ENCODE assay signal across 8 mouse cellular contexts in genomic region chr11:103134221-103134620, GRCm38 (mm10). TPM values are rescaled to one million over a fixed set of nuclear protein-coding genes. Genes with fewer than 3 reads are reported as not detected.
DNase-seq lines count a peak whose midpoint lies in the region; ATAC-seq and TF ChIP-seq lines count a peak whose summit lies in the region.

No protein-coding gene starts in this region.

- no peak overlapping the region for H3K27ac ChIP-seq in lung, embryonic 15.5 days
- H3K27ac ChIP-seq in forebrain, postnatal 0 days (ENCODE audit: low read depth, low read length) = peak overlapping the region; percentile 76; the same call in 1 of the 2 replicates

- H3K4me1 ChIP-seq in lung, embryonic 15.5 days = peaks cover 29% of the 10 kb centered on the region
- H3K4me1 ChIP-seq in forebrain, postnatal 0 days (ENCODE audit: insufficient read depth) = peaks cover 22% of the 10 kb centered on the region

- H3K9me3 ChIP-seq in lung, embryonic 15.5 days = no peaks in the 10 kb centered on the region
- no peaks in the 10 kb centered on the region for H3K9me3 ChIP-seq in forebrain, postnatal 0 days (ENCODE audit: low read length)

- 63% methylated on average over 3 of the region's 3 CpGs for WGBS in lung, embryonic 15.5 days
- 57% methylated on average over 3 of the region's 3 CpGs for WGBS in forebrain, postnatal 0 days

- H3K36me3 ChIP-seq in lung, embryonic 15.5 days = 0 out of 2 replicates have a peak, but pooled peaks cover 3% of the 10 kb centered on the region
- peaks cover 4% of the 10 kb centered on the region for H3K36me3 ChIP-seq in forebrain, postnatal 0 days (ENCODE audit: insufficient read depth)
- peaks cover under 1% of the 10 kb centered on the region for H3K36me3 ChIP-seq in myocyte (ENCODE audit: control insufficient read depth, insufficient read depth)

- peak overlapping the region; percentile 56; the same call in 1 of the 2 replicates for H3K4me2 ChIP-seq in lung, embryonic 15.5 days
- peak overlapping the region; percentile 51 for H3K4me2 ChIP-seq in forebrain, postnatal 0 days (ENCODE audit: low read depth)
- H3K4me2 ChIP-seq in myocyte (ENCODE audit: low read depth) = peak overlapping the region; percentile 86

- H3K9ac ChIP-seq in lung, embryonic 15.5 days = no peak overlapping the region
- no peak overlapping the region for H3K9ac ChIP-seq in forebrain, postnatal 0 days

- no peak for ATAC-seq in cerebellum, adult (ENCODE audit: insufficient number of reproducible peaks, low FRiP score, low TSS enrichment)
- no peak for ATAC-seq in lung, embryonic 15.5 days (ENCODE audit: borderline replicate concordance, extremely low read depth, low FRiP score, low TSS enrichment)
- no peak for ATAC-seq in forebrain, postnatal 0 days
- ATAC-seq in erythroid progenitor cell, adult 5-6 weeks (replicated peaks; ENCODE audit: low FRiP score, poor library complexity, severe bottlenecking) = no peak

- no peaks in the 10 kb centered on the region for H3K27me3 ChIP-seq in lung, embryonic 15.5 days
- no peaks in the 10 kb centered on the region for H3K27me3 ChIP-seq in forebrain, postnatal 0 days (ENCODE audit: insufficient read depth, low read length)
- H3K27me3 ChIP-seq in myocyte (ENCODE audit: control insufficient read depth, insufficient read depth, insufficient read length) = no peaks in the 10 kb centered on the region

- H3ac ChIP-seq in myocyte (ENCODE audit: control insufficient read depth, insufficient read length) = no peak overlapping the region

- no peak for TF ChIP-seq CTCF in forebrain, postnatal 0 days (IDR thresholded peaks at IDR 0.05; ENCODE audit: low read depth)

- peak; percentile 37 to 43 for DNase-seq in cerebellum, adult 18-20 months
- DNase-seq in lung, postnatal 10 days = no peak
- DNase-seq in forebrain, postnatal 0 days = no peak
- no peak for DNase-seq in B cell, adult 2 months

- H3K4me3 ChIP-seq in lung, embryonic 15.5 days = no peak overlapping the region
- no peak overlapping the region for H3K4me3 ChIP-seq in forebrain, postnatal 0 days (ENCODE audit: low read depth, low read length)
- peak overlapping the region; percentile 81 for H3K4me3 ChIP-seq in myocyte

- H3K79me2 ChIP-seq in myocyte (ENCODE audit: control insufficient read depth, insufficient read depth) = peaks cover 24% of the 10 kb centered on the region

- no peak for TF ChIP-seq POLR2A in myocyte (IDR thresholded peaks at IDR 0.05; ENCODE audit: insufficient read length, low read depth)

TF ChIP-seq in myocyte, 11 proteins besides CTCF, POLR2A, EP300 and RAD21:
- TF ChIP-seq TCF12 (IDR thresholded peaks at IDR 0.05; ENCODE audit: insufficient read depth, poor library complexity, severe bottlenecking) (no peak), SRF (IDR thresholded peaks at IDR 0.05; ENCODE audit: control insufficient read depth, insufficient read length, low read depth) (no peak), USF1 (IDR thresholded peaks at IDR 0.05; ENCODE audit: low read depth) (no peak), MYOG (IDR thresholded peaks at IDR 0.05; ENCODE audit: control insufficient read depth in 1 of 3, insufficient read depth in 1 of 3, insufficient read length in 2 of 3, low read depth in 2 of 3) (no peak), REST (IDR thresholded peaks at IDR 0.05; ENCODE audit: insufficient read depth, insufficient read length) (no peak), MYOD1 (IDR thresholded peaks at IDR 0.05; ENCODE audit: control insufficient read depth in 1 of 3, insufficient read length in 2 of 3, low read depth in 2 of 3) (no peak), E2F4 (IDR thresholded peaks at IDR 0.05; ENCODE audit: insufficient read depth) (no peak), MAX (IDR thresholded peaks at IDR 0.05; ENCODE audit: low read depth) (no peak), CEBPB (IDR thresholded peaks at IDR 0.05; ENCODE audit: insufficient read depth, poor library complexity, severe bottlenecking) (no peak), POLR2AphosphoS2 (IDR thresholded peaks at IDR 0.05; ENCODE audit: insufficient read length, low read depth) (no peak), TCF3 (IDR thresholded peaks at IDR 0.05; ENCODE audit: insufficient read length, low read depth) (no peak)

RNA-seq across cellular contexts. Expression of gene Hexim2, which starts 2.0 kb away (rescaled TPM):
- polyA plus RNA-seq in lung, embryonic 15.5 days (2015; fragmentation: Nextera tagmentation; extraction: Ambion mirVana) = 8.3 and 9.6 TPM in 2 replicates
- 30.8 and 47.0 TPM in 2 replicates for total RNA-seq in forebrain, postnatal 0 days (2014; rRNA removed)
- polyA plus RNA-seq in forebrain, postnatal 0 days (2015; fragmentation: Nextera tagmentation; extraction: Ambion mirVana) = 16.5 and 27.9 TPM in 2 replicates
- polyA plus RNA-seq in myocyte (2012; fragmentation: generic; extraction: Trizol) = 8.8 TPM
- total RNA-seq in erythroid progenitor cell, adult 5-6 weeks (2015; ENCODE audit: low replicate concordance) = 1.8 and 3.8 TPM in 2 replicates
- 5.9 and 13.0 TPM in 2 replicates for total RNA-seq in erythroid progenitor cell, adult 5-6 weeks (2017; ENCODE audit: low replicate concordance)

RNA-seq across cellular contexts. Expression of gene Hexim1, which starts 18.2 kb away (rescaled TPM):
- polyA plus RNA-seq in lung, embryonic 15.5 days (2015; fragmentation: Nextera tagmentation; extraction: Ambion mirVana) = 4.4 and 4.5 TPM in 2 replicates
- 19.0 and 20.5 TPM in 2 replicates for total RNA-seq in forebrain, postnatal 0 days (2014; rRNA removed)
- 3.7 and 3.9 TPM in 2 replicates for polyA plus RNA-seq in forebrain, postnatal 0 days (2015; fragmentation: Nextera tagmentation; extraction: Ambion mirVana)
- 18.7 TPM for polyA plus RNA-seq in myocyte (2012; fragmentation: generic; extraction: Trizol)
- total RNA-seq in erythroid progenitor cell, adult 5-6 weeks (2015; ENCODE audit: low replicate concordance) = 7.5 and 14.1 TPM in 2 replicates
- total RNA-seq in erythroid progenitor cell, adult 5-6 weeks (2017; ENCODE audit: low replicate concordance) = 20.8 and 26.7 TPM in 2 replicates

RNA-seq across cellular contexts. Expression of gene Acbd4, which starts 32.7 kb away (rescaled TPM):
- polyA plus RNA-seq in lung, embryonic 15.5 days (2015; fragmentation: Nextera tagmentation; extraction: Ambion mirVana) = 15.7 and 18.3 TPM in 2 replicates
- 27.2 and 28.5 TPM in 2 replicates for total RNA-seq in forebrain, postnatal 0 days (2014; rRNA removed)
- 20.1 and 27.1 TPM in 2 replicates for polyA plus RNA-seq in forebrain, postnatal 0 days (2015; fragmentation: Nextera tagmentation; extraction: Ambion mirVana)
- 55.2 TPM for polyA plus RNA-seq in myocyte (2012; fragmentation: generic; extraction: Trizol)
- 13.4 and 21.6 TPM in 2 replicates for total RNA-seq in erythroid progenitor cell, adult 5-6 weeks (2015; ENCODE audit: low replicate concordance)
- 25.6 and 60.5 TPM in 2 replicates for total RNA-seq in erythroid progenitor cell, adult 5-6 weeks (2017; ENCODE audit: low replicate concordance)

RNA-seq across cellular contexts. Expression of gene Plcd3, which starts 32.8 kb away (rescaled TPM):
- 2.5 and 3.6 TPM in 2 replicates for polyA plus RNA-seq in lung, embryonic 15.5 days (2015; fragmentation: Nextera tagmentation; extraction: Ambion mirVana)
- 8.5 and 8.8 TPM in 2 replicates for total RNA-seq in forebrain, postnatal 0 days (2014; rRNA removed)
- 3.6 TPM in 2 replicates for polyA plus RNA-seq in forebrain, postnatal 0 days (2015; fragmentation: Nextera tagmentation; extraction: Ambion mirVana)
- 20.6 TPM for polyA plus RNA-seq in myocyte (2012; fragmentation: generic; extraction: Trizol)
- 1.4 TPM in 1 of 2 replicates, not detected in the other for total RNA-seq in erythroid progenitor cell, adult 5-6 weeks (2015; ENCODE audit: low replicate concordance)
- total RNA-seq in erythroid progenitor cell, adult 5-6 weeks (2017; ENCODE audit: low replicate concordance) = 3.1 TPM in 1 of 2 replicates, not detected in the other

RNA-seq across cellular contexts. Expression of gene Fmnl1, which starts 36.7 kb away (rescaled TPM):
- 2.7 and 3.7 TPM in 2 replicates for polyA plus RNA-seq in lung, embryonic 15.5 days (2015; fragmentation: Nextera tagmentation; extraction: Ambion mirVana)
- 6.5 and 9.4 TPM in 2 replicates for total RNA-seq in forebrain, postnatal 0 days (2014; rRNA removed)
- 4.8 and 7.1 TPM in 2 replicates for polyA plus RNA-seq in forebrain, postnatal 0 days (2015; fragmentation: Nextera tagmentation; extraction: Ambion mirVana)
- 15.6 TPM for polyA plus RNA-seq in myocyte (2012; fragmentation: generic; extraction: Trizol)
- 33.2 and 49.9 TPM in 2 replicates for total RNA-seq in erythroid progenitor cell, adult 5-6 weeks (2015; ENCODE audit: low replicate concordance)
- 9.2 and 22.3 TPM in 2 replicates for total RNA-seq in erythroid progenitor cell, adult 5-6 weeks (2017; ENCODE audit: low replicate concordance)

Comparison
In these comparisons a context has a peak if more than half of its experiments do, and no peak if none do; other contexts are left out.
1. DNase-seq: peak in cerebellum, adult 18-20 months (2 of 2); none in lung, postnatal 10 days (single experiment), forebrain, postnatal 0 days (single experiment) and B cell, adult 2 months (0 of 2).
2. Peak in every context shown above with its lines, with median percentiles within 50 percentile points of each other: H3K4me2 ChIP-seq.